Mouse (Mus musculus) hindbrain, embryonic 16.5 days (tissue): Measurements from ENCODE around the gene Tpd52l1. TPM values are rescaled to one million over a fixed set of nuclear protein-coding genes. Genes with fewer than 3 reads are reported as not detected.

ENCODE experiments used
- ATAC-seq: fragments of 200-750 bp; cut with Nextera tagmentation; 2 replicates; pipeline ENCODE4 v1.8.0; 2017; ENCODE audit warnings: moderate TSS enrichment, moderate library complexity
- H3K27ac ChIP-seq: fragments of 300-500 bp; sonication (generic); 2 replicates; pipeline ENCODE4 v1.5.1; 2014; ENCODE audit warnings: low read depth, mild to moderate bottlenecking, control low read depth, low read length, moderate library complexity
- H3K27me3 ChIP-seq: fragments of 300-500 bp; sonication (generic); replicated peaks from 2 replicates; pipeline ENCODE4 v1.6.1; 2014; ENCODE audit warnings: low read length; ENCODE audit not compliant: control insufficient read depth, insufficient read depth
- H3K36me3 ChIP-seq: fragments of 300-500 bp; sonication (generic); 2 replicates; pipeline ENCODE4 v1.6.1; 2014; ENCODE audit warnings: mild to moderate bottlenecking, low read length, moderate library complexity, mixed read lengths; ENCODE audit not compliant: control insufficient read depth, insufficient read depth
- H3K4me1 ChIP-seq: fragments of 300-500 bp; sonication (generic); 2 replicates; pipeline ENCODE4 v1.6.1; 2014; ENCODE audit warnings: low read depth, low read length; ENCODE audit not compliant: control insufficient read depth, insufficient read depth
- H3K4me2 ChIP-seq: fragments of 300-500 bp; sonication (generic); 2 replicates; pipeline ENCODE4 v1.6.1; 2014; ENCODE audit warnings: mild to moderate bottlenecking, low read length, control low read depth, moderate library complexity
- H3K4me3 ChIP-seq: fragments of 300-500 bp; sonication (generic); 2 replicates; pipeline ENCODE4 v1.5.1; 2014; ENCODE audit warnings: mild to moderate bottlenecking, low read length, control low read depth, moderate library complexity
- H3K9ac ChIP-seq: fragments of 300-500 bp; sonication (generic); 2 replicates; pipeline ENCODE4 v1.6.1; 2014; ENCODE audit warnings: low read depth, mild to moderate bottlenecking, control low read depth, low read length, moderate library complexity
- H3K9me3 ChIP-seq: fragments of 300-500 bp; sonication (generic); 2 replicates; pipeline ENCODE4 v1.6.1; 2014; ENCODE audit warnings: mild to moderate bottlenecking, low read length, moderate library complexity; ENCODE audit not compliant: control insufficient read depth
- WGBS: fragments of 180-500 bp; shearing (Covaris S2); extraction: QIAGEN DNeasy Blood & Tissue Kit; methylation state at CpG from one replicate; pipeline ENCODE4 v1.1.7; 2014; 5-methylcytosine and 5-hydroxymethylcytosine counted together
- polyA plus RNA-seq: library from polyadenylated mRNA; unstranded; fragments of >200 nt; fragmentation: Nextera tagmentation; extraction: Ambion mirVana; gene quantifications from 2 replicates; pipeline ENCODE4 v1.2.1, GENCODE M21; 2015

Gene Tpd52l1
- 46.5 and 55.9 TPM in 2 replicates for polyA plus RNA-seq

GRCm38 (mm10) chr10:31445291-31446124 lies at the start of gene Tpd52l1:
Tpd52l1 (minus strand) TSS chr10:31445958.
- 0 out of 2 replicates have a peak within 1 kb of the TSS, but pooled peaks have one; percentile 29 for H3K27ac ChIP-seq

GRCm38 (mm10) chr10:31494296-31494695 lies 48.5 kb upstream of the Tpd52l1 start:
- no peak for ATAC-seq
- Histone ChIP-seq H3K9me3 (no peaks in the 10 kb centered on the region), H3K9ac (no peak overlapping the region), H3K36me3 (peaks cover 5% of the 10 kb centered on the region), H3K27me3 (no peaks in the 10 kb centered on the region), H3K4me1 (no peaks in the 10 kb centered on the region), H3K27ac (no peak overlapping the region), H3K4me2 (no peak overlapping the region), H3K4me3 (no peak overlapping the region)
- 95% methylated on average over 1 of the region's 1 CpGs for WGBS

More at GRCm38 (mm10) chr10:31445291-31446124, at the start of gene Tpd52l1:
- H3K4me3 ChIP-seq, result peak within 1 kb of the TSS; percentile 63
- H3K36me3 ChIP-seq, result no peaks in the 10 kb centered on the region
- no peaks in the 10 kb centered on the region for H3K27me3 ChIP-seq
- H3K4me1 ChIP-seq, result no peaks in the 10 kb centered on the region
- H3K9me3 ChIP-seq, result no peaks in the 10 kb centered on the region
- H3K9ac ChIP-seq, result peak within 1 kb of the TSS; percentile 70
- ATAC-seq, result peak; percentile 99
- H3K4me2 ChIP-seq, result peak within 1 kb of the TSS; percentile 85
- WGBS, result 1% methylated on average over 59 of the region's 59 CpGs

GRCm38 (mm10) chr10:31467043-31467898 lies 21.5 kb upstream of the Tpd52l1 start:
- no peak overlapping the region for H3K4me2 ChIP-seq
- H3K4me3 ChIP-seq, result no peak overlapping the region
- H3K9ac ChIP-seq, result no peak overlapping the region
- H3K4me1 ChIP-seq, result no peaks in the 10 kb centered on the region
- WGBS, result 71% methylated on average over 10 of the region's 10 CpGs
- H3K9me3 ChIP-seq, result no peaks in the 10 kb centered on the region
- no peak for ATAC-seq
- H3K27me3 ChIP-seq, result no peaks in the 10 kb centered on the region
- H3K27ac ChIP-seq, result no peak overlapping the region
- no peaks in the 10 kb centered on the region for H3K36me3 ChIP-seq

GRCm38 (mm10) chr10:31465840-31466541 lies 20.2 kb upstream of the Tpd52l1 start:
- Histone ChIP-seq H3K27me3 (no peaks in the 10 kb centered on the region), H3K4me3 (no peak overlapping the region), H3K9me3 (no peaks in the 10 kb centered on the region), H3K4me1 (no peaks in the 10 kb centered on the region), H3K4me2 (no peak overlapping the region), H3K27ac (no peak overlapping the region), H3K36me3 (no peaks in the 10 kb centered on the region), H3K9ac (no peak overlapping the region)
- WGBS, result 77% methylated on average over 6 of the region's 6 CpGs
- ATAC-seq, result peak; percentile 79

GRCm38 (mm10) chr10:31465424-31465823 lies 19.7 kb upstream of the Tpd52l1 start:
- no peaks in the 10 kb centered on the region for H3K4me1 ChIP-seq
- no peak overlapping the region for H3K9ac ChIP-seq
- no peaks in the 10 kb centered on the region for H3K9me3 ChIP-seq
- no peak for ATAC-seq
- WGBS, result 75% methylated on average over 4 of the region's 4 CpGs
- no peaks in the 10 kb centered on the region for H3K27me3 ChIP-seq
- no peak overlapping the region for H3K27ac ChIP-seq
- no peak overlapping the region for H3K4me2 ChIP-seq
- H3K4me3 ChIP-seq, result no peak overlapping the region
- no peaks in the 10 kb centered on the region for H3K36me3 ChIP-seq

- 96% methylated on average over 2 of the region's 2 CpGs for WGBS
These were observed 17.3 kb upstream of the Tpd52l1 start for GRCm38 (mm10) chr10:31463044-31463443.

GRCm38 (mm10) chr10:31456806-31457205 lies 11.0 kb upstream of the Tpd52l1 start:
- no peaks in the 10 kb centered on the region for H3K4me1 ChIP-seq
- no peak overlapping the region for H3K9ac ChIP-seq
- H3K27ac ChIP-seq, result no peak overlapping the region
- H3K36me3 ChIP-seq, result no peaks in the 10 kb centered on the region
- H3K9me3 ChIP-seq, result no peaks in the 10 kb centered on the region
- H3K27me3 ChIP-seq, result no peaks in the 10 kb centered on the region
- no peak overlapping the region for H3K4me2 ChIP-seq
- WGBS, result 45% methylated on average over 1 of the region's 1 CpGs
- ATAC-seq, result no peak
- no peak overlapping the region for H3K4me3 ChIP-seq

More at GRCm38 (mm10) chr10:31463044-31463443, 17.3 kb upstream of the Tpd52l1 start:
- Histone ChIP-seq H3K4me1 (no peaks in the 10 kb centered on the region), H3K27ac (no peak overlapping the region), H3K27me3 (no peaks in the 10 kb centered on the region), H3K4me3 (no peak overlapping the region), H3K36me3 (no peaks in the 10 kb centered on the region), H3K4me2 (no peak overlapping the region), H3K9ac (no peak overlapping the region), H3K9me3 (no peaks in the 10 kb centered on the region)
- no peak for ATAC-seq

- Histone ChIP-seq H3K27ac (no peak overlapping the region), H3K4me1 (no peaks in the 10 kb centered on the region), H3K4me2 (no peak overlapping the region), H3K9me3 (no peaks in the 10 kb centered on the region), H3K9ac (no peak overlapping the region), H3K36me3 (no peaks in the 10 kb centered on the region), H3K27me3 (no peaks in the 10 kb centered on the region), H3K4me3 (no peak overlapping the region)
- no peak for ATAC-seq
- 71% methylated on average over 1 of the region's 1 CpGs for WGBS
These were observed 1.3 kb upstream of the Tpd52l1 start for GRCm38 (mm10) chr10:31447083-31447482.
